ENCODE assay signal across 15 mouse cellular contexts in genomic region chr2:10033684-10034083, GRCm38 (mm10). TPM values are rescaled to one million over a fixed set of nuclear protein-coding genes. Genes with fewer than 3 reads are reported as not detected.
A peak's percentile ranks its signal among the peaks of the same experiment; 100 is the strongest.
DNase-seq lines count a peak whose midpoint lies in the region; ATAC-seq and TF ChIP-seq lines count a peak whose summit lies in the region.
"Had no signal": no experiment of that assay in that cellular context is flagged by ENCODE, and none has a peak within 500 bp of the region (broad histone marks: within the 10 kb centered on the region; RNA-seq: fewer than 3 reads in every experiment).

No protein-coding gene starts in this region.

- WGBS in heart, embryonic 10.5 days, result 55% methylated on average over 4 of the region's 4 CpGs
- WGBS in liver, embryonic 11.5 days, result 57% methylated on average over 4 of the region's 4 CpGs
- 52% methylated on average over 4 of the region's 4 CpGs for whole genome bisulfite sequencing in liver, postnatal 0 days (ENCODE audit: insufficient replicate concordance)

- ATAC-seq in liver, embryonic 11.5 days (replicated peaks; ENCODE audit: low FRiP score), result 0 out of 2 replicates have a peak, but pooled peaks have one; percentile 43
- no peak for ATAC-seq in liver, postnatal 0 days
- ATAC-seq: forebrain, embryonic 14.5 days had no signal

- H3K9me3 ChIP-seq in heart, embryonic 10.5 days, result no peaks in the 10 kb centered on the region
- H3K9me3 ChIP-seq in liver, embryonic 11.5 days (ENCODE audit: control insufficient read depth, low read length), result no peaks in the 10 kb centered on the region
- no peaks in the 10 kb centered on the region for H3K9me3 ChIP-seq in liver, postnatal 0 days (ENCODE audit: low read length)
- H3K9me3 ChIP-seq: heart, embryonic 15.5 days; neural tube, embryonic 15.5 days had no signal

- H3K9ac ChIP-seq in liver, embryonic 11.5 days (ENCODE audit: low read depth, low read length), result no peak overlapping the region
- H3K9ac ChIP-seq in liver, postnatal 0 days (replicated peaks), result no peak overlapping the region
- H3K9ac ChIP-seq: heart, embryonic 15.5 days; neural tube, embryonic 15.5 days had no signal

- H3K4me3 ChIP-seq in heart, embryonic 10.5 days, result no peak overlapping the region
- no peak overlapping the region for H3K4me3 ChIP-seq in liver, embryonic 11.5 days (ENCODE audit: low read depth, low read length)
- no peak overlapping the region for H3K4me3 ChIP-seq in liver, postnatal 0 days (ENCODE audit: low read depth, low read length)
- H3K4me3 ChIP-seq: heart, embryonic 15.5 days; neural tube, embryonic 15.5 days had no signal

- DNase-seq in heart, adult 11 months, result peak; percentile 11
- no peak for DNase-seq in heart, embryonic 10.5 days (ENCODE audit: low spot score)
- DNase-seq in liver, embryonic 11.5 days (ENCODE audit: low spot score), result no peak
- DNase-seq in liver, result no peak
- peak; percentile 41 for DNase-seq in CD4-positive, CD25-positive, alpha-beta regulatory T cell, adult 2 months (ENCODE audit: low read depth, low spot score)
- DNase-seq in liver, postnatal 0 days, result no peak
- no peak for DNase-seq in left cerebral cortex, postnatal 14 days (ENCODE audit: low spot score in 2 of 2)
- no peak for DNase-seq in adrenal gland, postnatal 4 days (ENCODE audit: low spot score in 2 of 2)
- DNase-seq: cerebellum, postnatal 14 days; kidney, postnatal 25 days; lung, postnatal 10 days; right cerebral cortex, postnatal 4 days had no signal

- no peaks in the 10 kb centered on the region for H3K36me3 ChIP-seq in heart, embryonic 10.5 days
- no peaks in the 10 kb centered on the region for H3K36me3 ChIP-seq in liver, embryonic 11.5 days (ENCODE audit: control insufficient read depth, insufficient read depth, low read length)
- H3K36me3 ChIP-seq in liver, postnatal 0 days (replicated peaks; ENCODE audit: insufficient read depth, low read length), result no peaks in the 10 kb centered on the region
- H3K36me3 ChIP-seq: heart, embryonic 15.5 days; neural tube, embryonic 15.5 days had no signal

- H3K4me2 ChIP-seq in liver, embryonic 11.5 days, result no peak overlapping the region
- no peak overlapping the region for H3K4me2 ChIP-seq in liver, postnatal 0 days (ENCODE audit: low read depth, low read length)
- H3K4me2 ChIP-seq: heart, embryonic 15.5 days; neural tube, embryonic 15.5 days had no signal

- H3K4me1 ChIP-seq in heart, embryonic 10.5 days, result no peaks in the 10 kb centered on the region; the same call in 1 of the 2 replicates
- peaks cover 6% of the 10 kb centered on the region; the same call in 1 of the 2 replicates for H3K4me1 ChIP-seq in liver, embryonic 11.5 days (replicated peaks; ENCODE audit: control insufficient read depth, insufficient read depth, low read length)
- H3K4me1 ChIP-seq in liver, postnatal 0 days (ENCODE audit: insufficient read depth), result 0 out of 2 replicates have a peak, but pooled peaks cover 3% of the 10 kb centered on the region
- H3K4me1 ChIP-seq: heart, embryonic 15.5 days; neural tube, embryonic 15.5 days had no signal

- H3K27me3 ChIP-seq in heart, embryonic 10.5 days (ENCODE audit: insufficient read depth, poor library complexity, severe bottlenecking), result no peaks in the 10 kb centered on the region
- H3K27me3 ChIP-seq in liver, embryonic 11.5 days (replicated peaks; ENCODE audit: control insufficient read depth, insufficient read depth, low read length), result no peaks in the 10 kb centered on the region
- H3K27me3 ChIP-seq in liver, postnatal 0 days (ENCODE audit: insufficient read depth, low read length), result no peaks in the 10 kb centered on the region
- H3K27me3 ChIP-seq: heart, embryonic 15.5 days; neural tube, embryonic 15.5 days had no signal

- intact Hi-C loops in left cerebral cortex, postnatal 14 days (cut with DNase I), result no loop called here

- no peak for TF ChIP-seq EP300 in liver, postnatal 0 days (IDR thresholded peaks at IDR 0.05; ENCODE audit: low read depth)

- no peak overlapping the region for H3K27ac ChIP-seq in heart, embryonic 10.5 days
- no peak overlapping the region for H3K27ac ChIP-seq in liver, embryonic 11.5 days (ENCODE audit: low read depth, low read length)
- H3K27ac ChIP-seq in liver, postnatal 0 days (ENCODE audit: low read depth), result no peak overlapping the region
- H3K27ac ChIP-seq: heart, embryonic 15.5 days; neural tube, embryonic 15.5 days had no signal

- peak; percentile 38 for TF ChIP-seq CTCF in liver, postnatal 0 days (IDR thresholded peaks at IDR 0.05; ENCODE audit: low read depth)

RNA-seq across cellular contexts. Expression of gene Taf3, which starts 14.7 kb away (rescaled TPM):
- 10.2 and 12.2 TPM in 2 replicates for polyA plus RNA-seq in heart, embryonic 10.5 days (2016; fragmentation: Nextera tagmentation; extraction: Ambion mirVana)
- polyA plus RNA-seq in liver, embryonic 11.5 days (2014; fragmentation: Nextera tagmentation; extraction: Ambion mirVana), result 14.9 and 18.6 TPM in 2 replicates
- 3.9 and 5.7 TPM in 2 replicates for polyA plus RNA-seq in liver, postnatal 0 days (2015; fragmentation: Nextera tagmentation; extraction: Ambion mirVana)
- total RNA-seq in left cerebral cortex, postnatal 14 days (2021), result 10 to 100 TPM; 12.5 to 13.5 TPM
- total RNA-seq in adrenal gland, postnatal 4 days (2021), result 10 to 100 TPM; 11.2 to 11.9 TPM

RNA-seq across cellular contexts. Expression of gene Atp5c1, which starts 46.6 kb away (rescaled TPM):
- 853 and 1,049 TPM in 2 replicates for polyA plus RNA-seq in heart, embryonic 10.5 days (2016; fragmentation: Nextera tagmentation; extraction: Ambion mirVana)
- 585 and 612 TPM in 2 replicates for polyA plus RNA-seq in liver, embryonic 11.5 days (2014; fragmentation: Nextera tagmentation; extraction: Ambion mirVana)
- 439 and 445 TPM in 2 replicates for polyA plus RNA-seq in liver, postnatal 0 days (2015; fragmentation: Nextera tagmentation; extraction: Ambion mirVana)
- 100 to 1,000 TPM; 294 to 299 TPM for total RNA-seq in left cerebral cortex, postnatal 14 days (2021)
- 100 to 1,000 TPM; 368 to 376 TPM for total RNA-seq in adrenal gland, postnatal 4 days (2021)

RNA-seq across cellular contexts. Expression of gene Kin, which starts 46.7 kb away (rescaled TPM):
- 22.9 and 30.7 TPM in 2 replicates for polyA plus RNA-seq in heart, embryonic 10.5 days (2016; fragmentation: Nextera tagmentation; extraction: Ambion mirVana)
- 35.3 and 37.9 TPM in 2 replicates for polyA plus RNA-seq in liver, embryonic 11.5 days (2014; fragmentation: Nextera tagmentation; extraction: Ambion mirVana)
- 16.1 and 16.2 TPM in 2 replicates for polyA plus RNA-seq in liver, postnatal 0 days (2015; fragmentation: Nextera tagmentation; extraction: Ambion mirVana)
- total RNA-seq in left cerebral cortex, postnatal 14 days (2021), result 10 to 100 TPM; 11.1 to 13.4 TPM
- 10 to 100 TPM; 21.2 to 25.5 TPM for total RNA-seq in adrenal gland, postnatal 4 days (2021)

Comparison
In these comparisons a context has a peak if more than half of its experiments do, and no peak if none do; other contexts are left out.
1. DNase-seq: peak in heart, adult 11 months (single experiment) and CD4-positive, CD25-positive, alpha-beta regulatory T cell, adult 2 months (single experiment); none in heart, embryonic 10.5 days (single experiment), liver, embryonic 11.5 days (single experiment), liver (single experiment), liver, postnatal 0 days (single experiment), left cerebral cortex, postnatal 14 days (0 of 2) and adrenal gland, postnatal 4 days (0 of 2).